Mouse (Mus musculus) liver, postnatal 0 days (tissue): ENCODE measurements at regions not wholly inside any gene's neighbourhood (a gene's known extent, or its start where the extent isn't known, plus 50 kb on each side); places are given as distances from the start of the nearest gene placed in this dataset.
"Not testable (repeated sequence)": the region's sequence is repeated elsewhere in the genome, so short reads cannot be mapped to it uniquely, and the experiment has no call there.

Experiments
- ATAC-seq: fragments of 200-750 bp; cut with Nextera tagmentation; 2 replicates; pipeline ENCODE4 v1.8.0; 2017; ENCODE audit warnings: mild to moderate bottlenecking, moderate library complexity
- DNase-seq: peaks from one replicate; pipeline ENCODE4 v3.0.0-alpha.2; 2016
- H3K27ac ChIP-seq: fragments of 300-500 bp; sonication (generic); 2 replicates; pipeline ENCODE4 v1.5.1; 2014; ENCODE audit warnings: antibody characterized with exemption, moderate library complexity, mild to moderate bottlenecking, low read depth
- H3K27me3 ChIP-seq: fragments of 300-500 bp; sonication (generic); 2 replicates; pipeline ENCODE4 v1.6.1; 2014; ENCODE audit warnings: low read length, control low read depth, mixed read lengths; ENCODE audit not compliant: insufficient read depth
- H3K36me3 ChIP-seq: fragments of 300-500 bp; sonication (generic); replicated peaks from 2 replicates; pipeline ENCODE4 v1.6.1; 2014; ENCODE audit warnings: mild to moderate bottlenecking, control low read depth, low read length, moderate library complexity, mixed read lengths; ENCODE audit not compliant: insufficient read depth
- H3K4me1 ChIP-seq: fragments of 300-500 bp; sonication (generic); 2 replicates; pipeline ENCODE4 v1.6.1; 2014; ENCODE audit warnings: antibody characterized with exemption, mild to moderate bottlenecking, control low read depth; ENCODE audit not compliant: insufficient read depth
- H3K4me2 ChIP-seq: fragments of 300-500 bp; sonication (generic); 2 replicates; pipeline ENCODE4 v1.6.1; 2014; ENCODE audit warnings: low read depth, mild to moderate bottlenecking, low read length, moderate library complexity, mixed read lengths
- H3K4me3 ChIP-seq: fragments of 300-500 bp; sonication (generic); 2 replicates; pipeline ENCODE4 v1.5.1; 2014; ENCODE audit warnings: low read depth, low read length
- H3K9ac ChIP-seq: fragments of 300-500 bp; sonication (generic); replicated peaks from 2 replicates; pipeline ENCODE4 v1.6.1; 2014; ENCODE audit warnings: mild to moderate bottlenecking, moderate library complexity
- H3K9me3 ChIP-seq: fragments of 300-500 bp; sonication (generic); 2 replicates; pipeline ENCODE4 v1.6.1; 2016; ENCODE audit warnings: mild to moderate bottlenecking, control low read depth, low read length, mixed read lengths
- WGBS: fragments of 180-500 bp; shearing (Covaris S2); extraction: QIAGEN DNeasy Blood & Tissue Kit; methylation state at CpG from one replicate; pipeline ENCODE4 v1.1.7; 2014; ENCODE audit not compliant: insufficient replicate concordance; 5-methylcytosine and 5-hydroxymethylcytosine counted together

- peak; percentile 66 for DNase-seq
- ATAC-seq = peak; percentile 86
- not testable (repeated sequence) for H3K4me2 ChIP-seq, H3K27ac ChIP-seq, H3K9me3 ChIP-seq, H3K4me3 ChIP-seq, H3K4me1 ChIP-seq, H3K36me3 ChIP-seq, H3K27me3 ChIP-seq, H3K9ac ChIP-seq
- 80% methylated on average over 7 of the region's 8 CpGs for WGBS
Observed at GRCm38 (mm10) chrX:33416321-33416720, 103.1 kb downstream of the Btbd35f12 start.
